Mouse (Mus musculus) ES-CJ7 (cell line): ENCODE measurements around the gene Stk32c.
A peak's percentile ranks its signal among the peaks of the same experiment; 100 is the strongest.

Experiments
- DNase-seq: peaks from one replicate; pipeline ENCODE4 v3.0.0; 2011; ENCODE audit warnings: low read depth, low spot score

The Stk32c gene

GRCm38 (mm10) chr7:139212754-139213745 is at the start of gene Stk32c, which contains the start of gene Lrrc27:
Gene Stk32c, minus strand, starts transcription at chr7:139213307.
Gene Lrrc27, plus strand, starts transcription at chr7:139212988.
- DNase-seq, result peak; percentile 100

- DNase-seq, result no peak
Observed at GRCm38 (mm10) chr7:139257752-139258542, 44.8 kb upstream of the Stk32c start.

- no peak for DNase-seq
Observed at GRCm38 (mm10) chr7:139254626-139255025, 41.5 kb upstream of the Stk32c start.

- no peak for DNase-seq
Observed at GRCm38 (mm10) chr7:139253462-139253861, 40.4 kb upstream of the Stk32c start.

- no peak for DNase-seq
Observed at GRCm38 (mm10) chr7:139252986-139253385, 39.9 kb upstream of the Stk32c start.

- DNase-seq, result no peak
Observed at GRCm38 (mm10) chr7:139252566-139252965, 39.5 kb upstream of the Stk32c start.

- no peak for DNase-seq
Observed at GRCm38 (mm10) chr7:139251881-139252301, 38.8 kb upstream of the Stk32c start.

GRCm38 (mm10) chr7:139249406-139250210 is 36.5 kb upstream of the Stk32c start:
- no peak for DNase-seq

GRCm38 (mm10) chr7:139248615-139249405 is 35.7 kb upstream of the Stk32c start:
- no peak for DNase-seq

- peak; percentile 38 for DNase-seq
Observed at GRCm38 (mm10) chr7:139247881-139248614, 34.9 kb upstream of the Stk32c start, which contains the start of gene Pwwp2b. Gene Pwwp2b, plus strand, starts transcription at chr7:139248482.

- DNase-seq, result peak; percentile 28
Observed at GRCm38 (mm10) chr7:139246931-139247880, 34.1 kb upstream of the Stk32c start.

- DNase-seq, result no peak
Observed at GRCm38 (mm10) chr7:139246086-139246485, 33.0 kb upstream of the Stk32c start.

- no peak for DNase-seq
Observed at GRCm38 (mm10) chr7:139239432-139239831, 26.3 kb upstream of the Stk32c start.

- DNase-seq, result no peak
Observed at GRCm38 (mm10) chr7:139235651-139236358, 22.7 kb upstream of the Stk32c start.

GRCm38 (mm10) chr7:139234426-139235188 is 21.5 kb upstream of the Stk32c start:
- DNase-seq, result peak; percentile 89

- peak; percentile 91 for DNase-seq
Observed at GRCm38 (mm10) chr7:139233714-139234113, 20.6 kb upstream of the Stk32c start.

- DNase-seq, result no peak
Observed at GRCm38 (mm10) chr7:139230241-139230640, 17.1 kb upstream of the Stk32c start.
